Mouse (Mus musculus) thymus, adult 18-20 months (tissue): ENCODE measurements around the gene Hmx1.

Experiments used
- DNase-seq, 2 experiments: peaks; one replicate each; pipeline ENCODE4 v3.0.0; 2022; ENCODE audit warnings: mixed read lengths in 2 of 2

The Hmx1 gene

DNA sequence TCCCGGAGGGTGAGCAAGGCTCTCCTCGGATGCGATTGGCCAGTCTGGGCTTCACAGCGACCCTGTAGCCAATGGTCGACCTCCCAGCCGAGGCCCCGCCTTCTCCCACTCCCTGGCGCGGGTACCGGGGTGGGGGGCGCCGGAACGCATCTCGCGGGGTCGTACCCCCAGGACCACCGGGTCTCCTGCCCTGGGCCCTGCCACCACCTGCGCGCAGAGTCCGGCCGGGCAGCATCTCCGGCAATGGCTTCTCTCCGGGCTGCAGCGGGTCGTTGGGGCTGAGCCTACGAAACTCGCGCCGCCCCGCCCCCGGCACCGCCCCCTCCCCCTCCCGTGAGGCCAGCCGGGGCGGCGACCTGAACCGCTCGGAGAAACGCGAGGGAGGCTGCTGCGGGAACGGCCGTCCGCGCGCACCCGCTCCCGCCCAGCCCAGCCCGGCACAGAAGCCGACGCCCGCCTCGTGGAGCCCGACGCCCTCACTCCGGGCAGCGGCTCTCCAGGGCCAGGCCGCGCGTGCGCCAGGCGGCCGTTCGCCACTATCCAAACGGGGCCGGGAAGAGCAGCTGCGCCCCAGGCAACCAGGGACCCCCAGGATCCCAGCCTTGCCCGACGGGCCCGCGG is at the start of gene Hmx1:
Hmx1 (plus strand) TSS at position 618 of the 621 bp plus-strand sequence.
- DNase-seq = no peak

DNA sequence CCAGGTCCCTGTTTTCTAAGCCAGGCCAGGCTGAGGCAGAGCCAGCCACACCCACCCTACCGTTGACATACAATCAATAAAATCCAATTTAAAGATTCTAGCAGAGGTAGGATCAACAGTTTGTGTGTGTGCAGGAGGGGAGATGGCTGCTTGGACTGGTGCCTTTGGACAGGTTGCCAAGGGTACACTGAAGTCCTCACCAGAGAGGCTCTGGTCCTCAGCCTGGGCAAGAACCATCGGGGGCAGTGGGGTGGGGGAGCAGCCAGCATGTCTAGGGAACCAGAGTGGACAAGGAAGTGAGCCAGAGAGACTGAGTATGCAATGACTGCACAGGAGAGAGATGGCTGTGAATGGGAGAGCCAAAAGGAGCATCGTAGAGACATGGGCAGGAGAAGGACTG is 43.8 kb upstream of the Hmx1 start:
- DNase-seq = no peak

DNA sequence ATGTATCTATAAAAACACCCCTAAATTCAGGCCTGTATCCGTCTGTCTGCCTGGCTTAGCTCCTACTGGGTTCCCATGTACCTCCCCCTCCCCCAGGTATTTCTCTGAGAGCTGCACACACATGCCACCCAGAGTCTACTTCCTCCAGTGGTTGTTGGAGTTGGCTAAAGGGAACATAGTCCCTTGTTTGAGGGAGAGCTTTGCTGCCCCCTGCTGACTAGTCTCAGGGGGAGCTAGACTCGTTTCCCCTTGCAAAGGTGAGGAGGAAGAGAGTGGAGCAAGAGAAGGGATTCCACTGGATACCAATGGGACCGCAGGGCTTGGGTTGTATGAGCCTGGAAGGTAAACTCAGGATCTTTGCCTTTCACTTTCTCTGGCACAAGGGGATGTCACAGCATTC is 40.1 kb upstream of the Hmx1 start:
- DNase-seq = peak in 1 of 2 experiments; percentile 8

DNA sequence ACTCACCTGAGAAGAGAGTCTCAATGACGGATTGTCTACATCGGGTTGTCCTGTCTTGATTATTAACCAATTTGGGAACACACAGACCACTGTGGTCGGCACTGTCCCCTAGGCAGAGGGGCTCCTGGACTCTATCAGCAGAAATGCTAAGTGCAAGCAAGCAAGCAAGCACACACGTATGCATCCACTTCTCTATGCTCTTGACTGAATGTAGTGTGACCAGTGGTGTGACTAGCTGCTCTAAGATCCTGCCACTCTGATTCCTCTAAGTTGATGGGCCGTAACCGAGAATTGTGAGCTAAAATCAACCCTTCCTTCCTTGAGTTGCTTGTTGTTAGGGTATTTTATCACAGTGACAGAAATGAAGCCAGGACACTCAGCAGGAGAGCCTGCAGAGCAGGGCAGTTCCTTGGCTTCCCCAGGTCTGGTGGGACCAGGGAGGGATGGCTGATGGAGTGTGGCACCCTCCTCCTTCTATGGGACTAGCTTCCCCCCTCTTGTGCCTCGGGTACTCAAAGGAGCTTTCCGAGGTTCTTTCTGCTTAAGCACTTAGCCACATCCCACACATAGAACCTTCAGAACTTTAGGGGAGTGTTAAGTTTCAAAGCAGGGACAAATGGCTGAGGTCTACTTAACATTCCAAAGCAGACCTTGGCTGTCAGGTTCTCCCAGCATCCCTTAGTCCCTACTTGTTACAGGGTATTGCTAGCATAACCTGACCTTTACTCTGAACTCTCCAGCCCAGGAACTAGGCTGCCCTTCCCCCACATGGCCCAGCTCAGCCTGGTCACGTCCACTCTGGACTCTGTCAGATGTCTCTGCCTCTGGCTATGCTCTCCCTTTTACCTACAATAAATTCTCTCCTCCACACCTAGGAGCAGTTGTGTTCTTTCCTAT is 31.1 kb upstream of the Hmx1 start:
- DNase-seq = no peak

DNA sequence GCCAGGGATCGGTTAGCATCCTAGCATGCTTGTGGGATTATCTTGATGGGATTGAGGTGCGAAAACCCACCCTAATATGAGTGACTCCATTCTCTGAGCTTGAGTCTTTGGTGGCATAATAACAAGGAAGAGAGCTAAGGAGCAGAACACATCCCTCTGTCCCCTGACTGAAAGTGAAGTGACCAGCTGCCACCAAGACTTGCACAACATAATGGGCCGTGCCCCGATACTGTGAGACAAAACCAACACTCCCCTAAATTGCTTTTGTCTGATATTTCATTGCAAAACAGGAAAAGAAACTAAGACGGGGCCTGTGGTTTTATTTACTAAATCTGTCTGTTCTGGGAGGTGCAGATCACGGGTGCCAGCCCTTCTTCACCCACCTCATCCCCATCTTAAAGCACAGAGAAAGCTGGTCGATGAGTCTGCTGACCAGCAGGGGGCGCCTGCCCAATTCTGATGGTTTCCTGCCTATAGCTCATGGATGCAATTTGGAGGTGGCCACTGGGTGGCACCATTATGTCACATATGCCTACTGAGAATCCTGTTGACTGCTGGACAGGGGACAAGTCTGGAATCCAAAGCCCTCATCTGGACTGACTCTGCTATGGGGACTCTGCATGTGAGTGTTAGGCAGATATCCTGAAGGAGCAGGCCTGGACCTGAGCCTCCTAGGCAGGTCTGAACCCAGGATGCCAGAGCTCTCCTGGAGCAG is 27.2 kb upstream of the Hmx1 start:
- DNase-seq = peak; percentile 61 to 65

DNA sequence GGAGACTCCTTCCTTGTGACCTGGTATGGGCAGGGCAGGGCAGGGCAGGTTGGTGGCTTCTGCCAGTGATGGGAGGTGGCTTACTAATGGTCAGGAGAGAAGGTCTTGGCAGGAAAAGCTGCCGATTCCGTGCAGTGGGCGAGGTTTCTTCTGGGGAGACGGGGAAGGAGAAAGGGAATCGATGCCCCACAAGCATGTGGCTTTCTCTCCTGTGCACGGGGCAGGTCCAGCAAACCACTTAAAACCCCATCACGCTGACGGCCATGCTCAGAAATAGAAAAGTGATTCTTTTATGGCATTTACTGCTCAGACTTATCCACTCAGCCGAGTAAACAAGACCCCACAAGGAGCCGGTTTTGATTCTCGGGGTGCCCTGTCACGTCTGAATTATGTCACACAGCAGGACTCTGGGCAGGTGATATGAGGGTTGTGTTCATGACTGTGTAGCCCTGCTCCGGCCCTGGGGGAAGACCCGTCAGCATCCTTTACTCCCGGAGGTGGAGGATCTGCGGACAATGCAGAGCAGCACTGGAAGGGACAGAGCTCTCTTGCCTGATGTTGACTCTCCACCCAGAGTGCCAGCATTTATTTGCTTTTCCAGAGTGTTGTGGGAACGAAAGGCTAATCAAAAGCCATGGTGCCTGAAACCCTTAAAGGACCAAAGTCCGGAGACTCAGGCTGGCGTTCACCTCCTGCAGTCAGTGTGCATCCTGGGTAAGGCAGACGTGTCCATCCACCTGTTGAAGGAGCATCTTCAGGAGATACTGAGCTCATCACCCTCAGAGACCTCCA is 22.5 kb upstream of the Hmx1 start:
- DNase-seq = no peak

DNA sequence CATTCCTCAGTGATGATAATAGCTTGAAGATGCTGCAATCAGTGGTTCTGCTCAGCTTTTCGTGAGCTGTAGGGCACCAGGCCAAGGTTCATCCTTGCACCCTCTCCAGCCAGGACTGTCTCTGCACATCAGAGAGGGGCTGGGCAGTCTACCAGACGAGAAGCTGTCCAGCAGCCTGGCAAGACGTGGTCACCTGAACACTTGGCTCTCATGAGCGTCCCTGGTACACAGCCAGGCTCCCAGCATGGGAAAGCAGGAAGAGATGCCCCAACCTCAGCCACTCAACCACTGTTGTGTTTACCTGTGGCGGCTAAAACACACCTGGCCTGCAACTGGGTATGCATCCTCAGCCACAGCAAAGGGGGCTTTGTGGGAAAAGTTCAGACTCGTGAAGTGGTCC is 20.0 kb upstream of the Hmx1 start:
- no peak for DNase-seq

DNA sequence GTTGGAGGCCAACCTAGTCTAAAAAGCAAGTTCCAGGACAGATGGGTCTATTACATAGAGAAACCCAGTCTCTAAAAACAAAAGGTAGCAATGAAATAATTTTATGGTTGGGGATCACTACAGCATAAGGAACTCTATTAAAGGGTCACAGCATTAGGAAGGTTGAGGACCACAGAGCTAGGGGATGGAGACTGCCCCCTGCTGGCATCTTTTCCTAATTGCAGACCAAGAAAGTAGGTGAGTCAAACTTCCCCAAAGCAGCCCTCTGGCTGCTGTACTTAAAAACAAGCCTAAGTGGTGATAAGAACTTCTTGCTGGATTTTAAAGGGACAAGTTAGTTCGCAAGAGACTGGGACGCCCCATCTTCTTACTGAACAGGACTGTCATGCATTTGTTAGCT is 9.8 kb upstream of the Hmx1 start:
- no peak for DNase-seq

DNA sequence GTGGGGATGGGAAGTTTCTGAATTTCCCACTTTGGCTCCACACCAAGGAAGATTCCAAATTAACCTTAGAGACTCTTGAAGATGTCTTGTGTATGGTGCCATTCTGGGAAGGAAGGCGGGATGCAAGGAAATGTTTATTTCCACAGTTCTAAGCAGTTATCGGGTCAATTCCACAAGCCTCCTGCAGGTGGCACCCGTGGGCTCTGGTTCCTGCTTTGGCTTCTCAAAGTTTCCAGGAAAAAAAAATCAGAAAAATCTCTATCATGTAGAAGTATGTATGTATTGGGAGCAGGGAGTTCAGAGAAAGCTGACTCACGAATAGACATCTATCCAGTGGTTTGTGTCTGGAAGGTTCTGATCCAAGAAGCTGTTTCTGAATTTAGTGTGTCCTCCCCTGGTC is 9.1 kb upstream of the Hmx1 start:
- DNase-seq = no peak

DNA sequence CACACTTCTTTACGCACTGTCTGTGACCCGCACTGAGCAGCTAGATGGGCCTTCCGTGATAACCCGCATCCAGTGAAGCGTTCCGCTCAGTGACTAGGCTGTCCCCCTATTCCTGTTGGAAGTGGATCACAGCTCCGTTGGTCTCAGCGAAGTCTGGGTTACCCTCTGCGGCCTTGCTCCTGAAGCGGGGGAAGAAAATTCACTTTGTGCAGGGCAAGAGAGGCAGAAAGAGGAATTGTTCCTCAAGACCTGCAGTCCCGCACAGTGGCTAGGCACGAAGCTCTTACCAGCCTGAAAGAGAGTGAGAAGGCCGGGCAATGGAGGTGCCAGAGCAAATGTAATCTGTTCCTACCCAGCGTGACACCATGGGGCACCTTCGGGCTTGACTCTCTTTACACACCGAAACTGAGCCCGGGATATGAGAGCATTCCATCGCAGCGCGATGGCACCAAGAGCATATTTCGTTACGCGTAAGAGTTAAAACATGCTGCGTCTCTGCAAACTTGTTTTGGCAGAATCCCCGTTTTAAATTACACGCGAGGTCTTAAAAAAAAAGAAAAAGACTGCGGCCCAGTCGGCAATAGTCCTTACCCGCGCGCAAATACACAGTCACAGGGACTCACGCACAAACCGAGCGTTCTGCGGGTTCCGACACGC is 946 bp upstream of the Hmx1 start:
- no peak for DNase-seq

DNA sequence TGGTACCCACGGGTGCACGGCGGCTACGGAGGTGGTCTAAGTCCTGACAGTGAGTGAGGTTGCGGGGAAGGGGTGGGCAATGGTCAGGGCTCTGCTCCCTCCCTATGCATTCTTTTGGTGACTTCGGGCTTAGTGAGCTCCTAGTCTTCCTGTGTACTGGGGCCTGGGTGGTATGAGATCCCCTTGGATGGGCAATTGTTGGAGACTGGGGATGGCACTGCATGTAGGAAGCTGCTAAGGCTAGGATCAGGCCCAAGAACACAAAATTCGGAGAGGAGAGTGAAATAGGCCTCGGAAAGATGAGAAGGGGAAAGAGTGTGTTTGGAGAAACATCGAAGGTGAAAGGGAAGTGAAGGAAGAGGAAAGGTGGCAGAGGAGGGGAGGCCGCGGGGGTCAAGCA is 533 bp downstream of the Hmx1 start:
- no peak for DNase-seq

DNA sequence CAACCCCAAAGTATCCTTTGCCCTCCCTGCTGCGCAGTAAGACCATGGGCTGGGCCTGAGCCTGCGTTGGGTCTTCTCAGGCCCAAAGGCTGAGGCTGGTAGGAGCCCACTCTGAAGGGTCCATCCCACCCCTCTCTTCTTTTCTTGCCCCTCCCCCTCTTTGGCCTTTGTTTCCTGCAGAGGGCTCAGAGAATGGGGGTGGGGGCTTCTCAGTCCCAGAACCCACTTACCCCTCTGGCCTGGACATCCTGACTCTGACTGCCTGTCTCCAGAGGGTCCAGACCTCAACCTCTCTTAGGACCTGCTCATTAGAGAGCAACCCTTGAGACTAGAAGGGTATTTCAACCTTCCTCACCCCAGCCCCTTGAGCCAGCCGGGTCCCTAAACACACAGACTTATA is 1.0 kb downstream of the Hmx1 start:
- no peak for DNase-seq

DNA sequence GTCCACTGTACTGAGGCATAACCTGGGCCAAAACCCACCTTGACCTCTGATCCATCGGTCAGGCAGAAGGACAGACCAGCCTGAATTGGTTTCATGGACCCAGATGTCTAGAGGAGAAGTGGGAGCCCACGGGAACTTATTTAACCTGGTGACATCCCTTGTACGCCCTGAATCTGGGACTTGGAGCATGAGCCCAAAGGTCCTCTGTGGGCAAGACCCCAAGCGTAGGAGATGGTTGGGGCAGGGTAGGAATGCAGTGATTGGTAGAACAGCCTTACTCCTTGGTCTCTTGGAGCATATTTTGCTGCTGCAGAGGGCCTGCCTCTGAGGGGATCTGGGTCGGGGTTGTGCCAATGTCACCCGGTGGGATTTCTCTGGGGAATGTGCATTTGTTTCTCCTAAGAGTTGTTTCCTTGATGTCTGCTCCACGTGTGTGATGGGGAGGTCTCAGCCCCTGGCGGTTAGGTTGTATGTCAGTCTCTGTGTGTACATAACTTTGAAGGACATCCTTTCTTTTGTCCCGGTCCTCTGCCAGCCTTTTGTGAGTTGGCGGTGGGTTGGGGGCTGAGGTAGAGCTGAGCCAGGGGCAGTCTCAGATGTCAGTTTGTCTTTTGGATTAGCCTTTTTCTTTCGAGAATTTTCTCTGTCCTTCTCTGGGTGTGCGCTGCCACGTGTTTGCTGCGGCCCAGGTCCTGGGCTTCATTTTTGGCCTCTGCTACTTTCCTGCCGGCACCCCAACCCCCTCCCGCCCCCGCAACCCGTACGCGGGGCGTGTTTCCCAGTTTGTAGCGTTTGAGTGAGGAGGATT is 2.1 kb downstream of the Hmx1 start:
- DNase-seq = no peak

DNA sequence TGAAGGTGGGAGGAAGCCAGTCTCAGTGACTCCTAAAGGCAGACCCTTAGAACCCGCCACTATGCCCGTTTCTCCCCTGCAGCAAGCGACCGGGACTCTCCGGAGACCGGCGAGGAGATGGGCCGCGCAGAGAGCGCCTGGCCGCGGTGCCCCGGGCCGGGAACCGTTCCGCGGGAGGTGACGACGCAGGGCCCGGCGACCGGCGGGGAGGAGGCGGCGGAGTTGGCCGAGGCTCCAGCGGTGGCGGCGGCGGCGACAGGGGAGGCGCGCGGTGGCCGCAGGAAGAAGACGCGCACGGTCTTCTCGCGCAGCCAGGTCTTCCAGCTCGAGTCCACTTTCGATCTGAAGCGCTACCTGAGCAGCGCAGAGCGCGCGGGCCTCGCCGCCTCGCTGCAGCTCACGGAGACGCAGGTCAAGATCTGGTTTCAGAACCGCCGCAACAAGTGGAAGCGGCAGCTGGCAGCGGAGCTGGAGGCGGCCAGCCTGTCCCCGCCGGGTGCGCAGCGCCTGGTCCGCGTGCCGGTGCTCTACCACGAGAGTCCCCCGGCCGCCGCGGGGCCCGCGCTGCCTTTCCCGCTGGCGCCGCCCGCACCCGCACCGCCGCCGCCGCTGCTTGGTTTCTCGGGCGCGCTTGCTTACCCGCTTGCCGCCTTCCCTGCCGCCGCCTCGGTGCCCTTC is 2.9 kb downstream of the Hmx1 start:
- DNase-seq = no peak

DNA sequence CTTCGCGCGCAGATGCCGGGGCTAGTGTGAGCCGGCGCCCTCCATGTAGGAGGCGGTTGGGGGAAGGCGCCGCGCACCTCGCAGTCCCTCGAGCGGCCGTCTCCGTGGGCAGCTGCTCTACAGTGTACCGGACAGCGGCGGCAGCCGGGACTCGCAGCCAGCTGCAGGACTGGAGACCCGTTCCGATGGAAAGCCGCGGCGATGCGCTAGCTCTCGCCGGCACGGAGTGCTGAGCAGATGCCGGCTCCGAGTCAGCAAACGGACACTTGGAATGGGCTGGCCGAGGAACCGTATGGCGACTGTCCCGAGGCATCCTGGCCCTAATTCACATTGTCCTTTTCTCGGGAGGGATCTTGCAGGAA is 3.4 kb downstream of the Hmx1 start:
- DNase-seq = no peak

DNA sequence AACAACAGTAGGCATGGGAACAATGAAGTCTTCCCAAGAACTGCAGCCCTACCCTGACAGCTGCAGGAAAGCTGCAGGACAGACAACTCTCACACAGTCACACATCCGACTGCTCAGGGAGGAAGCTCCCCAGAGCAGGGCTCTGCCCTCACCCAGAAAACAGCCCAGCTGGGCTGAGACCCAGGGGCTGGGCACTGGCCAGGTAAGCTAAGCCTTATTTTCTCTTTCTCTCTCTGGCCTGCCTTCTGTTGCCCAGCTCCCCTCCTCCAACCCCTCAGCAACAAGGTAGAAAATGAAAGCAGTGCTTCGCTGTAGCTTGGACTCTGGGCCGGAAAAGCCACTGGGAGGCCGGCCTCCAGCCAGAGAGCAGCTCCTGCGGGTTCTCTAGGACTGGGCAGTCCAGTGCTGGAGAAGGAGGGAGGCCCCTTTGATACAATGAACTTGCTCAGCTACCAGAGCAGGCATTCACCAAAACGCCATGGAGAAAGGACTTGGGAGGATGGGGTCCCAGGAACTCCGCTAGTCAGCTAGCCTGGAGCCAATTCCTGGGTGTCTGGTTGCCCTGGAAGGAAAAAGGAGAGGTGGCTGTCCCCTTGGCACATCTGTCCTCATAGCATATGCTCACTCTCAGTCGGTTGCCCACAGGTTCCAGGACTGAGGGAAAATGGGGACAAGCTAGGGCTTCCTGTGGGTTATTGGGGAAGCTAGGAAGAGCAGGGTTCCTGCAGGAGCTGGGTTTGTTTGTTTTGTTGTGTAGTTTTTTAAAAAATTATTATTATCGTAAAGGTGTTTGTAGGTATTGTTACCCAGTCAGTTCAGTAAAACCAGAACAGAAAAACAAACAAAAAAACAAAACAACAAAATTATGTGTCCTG is 6.9 kb downstream of the Hmx1 start:
- DNase-seq = no peak

DNA sequence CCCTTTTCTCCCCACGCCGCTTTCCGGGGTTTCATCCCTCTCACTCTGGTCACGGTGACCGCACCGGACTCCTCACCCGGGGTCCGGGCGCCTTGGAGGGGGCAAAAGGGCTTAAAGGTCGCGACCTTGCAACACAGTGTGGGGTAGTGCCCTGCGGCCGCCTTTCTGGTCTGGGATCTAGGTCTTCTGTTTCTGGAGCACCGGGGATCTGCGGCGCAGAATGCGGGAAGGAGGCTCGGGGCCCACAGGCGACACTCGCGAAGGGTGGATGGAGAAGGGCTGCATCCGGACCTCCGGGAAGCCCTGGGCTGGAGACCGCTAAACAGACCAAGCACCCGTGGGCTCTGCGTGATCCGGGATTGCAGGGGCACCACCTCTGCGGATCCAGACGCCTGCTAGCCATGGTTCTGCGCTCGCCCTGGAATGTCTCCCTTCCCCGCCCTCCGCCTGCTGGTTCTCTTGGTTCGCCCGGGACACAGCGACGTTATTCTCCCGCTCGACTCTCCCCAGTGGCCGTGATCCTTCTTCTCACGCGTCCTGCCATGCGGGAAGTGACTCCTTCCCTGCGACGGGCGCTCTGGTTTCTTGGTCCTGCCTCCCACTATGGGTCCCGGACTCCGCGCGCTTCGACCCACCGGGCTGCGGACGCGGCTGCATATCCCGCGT is 8.2 kb downstream of the Hmx1 start:
- DNase-seq = no peak

DNA sequence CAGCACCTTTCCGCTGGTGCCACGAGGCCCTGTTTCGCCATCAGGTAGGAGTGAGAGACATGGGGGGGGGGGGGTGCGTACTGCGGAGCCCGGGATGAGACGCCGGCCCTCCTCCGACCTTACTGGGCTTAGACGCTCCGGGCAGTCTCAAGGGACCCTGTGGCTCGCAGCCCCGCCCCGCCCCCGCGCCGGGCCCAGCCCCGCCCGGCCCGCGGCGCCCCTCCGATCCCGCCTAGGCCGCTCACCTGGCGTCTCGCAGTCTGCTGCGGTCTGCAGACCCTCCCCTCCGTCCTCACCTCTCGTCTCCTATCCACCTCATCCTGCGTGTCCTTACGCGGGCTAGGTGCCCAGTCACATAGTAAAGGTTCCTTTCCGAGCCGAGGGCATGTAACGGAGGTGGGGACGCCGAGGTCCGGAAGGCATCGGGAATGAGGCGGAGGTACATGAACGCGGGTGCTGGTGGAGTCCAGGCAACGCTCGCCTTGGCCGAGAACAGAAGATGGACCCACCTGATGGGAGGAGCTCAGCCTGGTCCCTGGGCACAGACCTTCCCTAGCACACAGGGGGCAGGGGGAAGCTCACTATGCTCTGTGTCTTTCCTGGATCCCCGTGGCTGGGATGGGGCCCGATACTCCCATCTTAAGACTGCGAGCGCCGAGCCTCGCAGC is 8.9 kb downstream of the Hmx1 start:
- no peak for DNase-seq
